Mouse (Mus musculus) MEL (cell line): ENCODE results near the gene Ms4a3. TPM values are rescaled to one million over a fixed set of nuclear protein-coding genes. Genes with fewer than 3 reads are reported as not detected.
A peak's percentile ranks its signal among the peaks of the same experiment; 100 is the strongest.

Source experiments
- DNase-seq: peaks from one replicate; pipeline ENCODE4 v3.0.0; 2011; ENCODE audit warnings: low read depth, low spot score
- H3K27ac ChIP-seq: 2 replicates; pipeline ENCODE4 v1.5.1; 2012; ENCODE audit warnings: low read depth, mild to moderate bottlenecking, control low read depth, low read length, moderate library complexity; ENCODE audit not compliant: control insufficient read depth
- H3K27me3 ChIP-seq, 2 experiments: fragments of 150-350 bp in 1 of 2; sonication (generic) in 1 of 2; 2 replicates each; pipeline ENCODE4 v1.6.1; 2012; ENCODE audit warnings: low read length in 2 of 2, mild to moderate bottlenecking in 2 of 2, improper control_type of control experiment in 1 of 2, moderate library complexity in 1 of 2; ENCODE audit not compliant: insufficient read depth in 2 of 2, control insufficient read depth in 1 of 2
- H3K36me3 ChIP-seq, 2 experiments: 2 replicates each; pipeline ENCODE4 v1.6.1; 2012 to 2014; ENCODE audit warnings: low read length in 2 of 2, improper control_type of control experiment in 1 of 2, inconsistent platforms in 1 of 2, mild to moderate bottlenecking in 1 of 2; ENCODE audit not compliant: insufficient read depth in 2 of 2, control insufficient read depth in 1 of 2
- H3K4me1 ChIP-seq, 2 experiments: fragments of 150-350 bp in 1 of 2; sonication (generic) in 1 of 2; 2 replicates each; pipeline ENCODE4 v1.6.1; 2012; ENCODE audit warnings: low read length in 2 of 2, improper control_type of control experiment in 1 of 2, mild to moderate bottlenecking in 1 of 2; ENCODE audit not compliant: insufficient read depth in 2 of 2, control insufficient read depth in 1 of 2
- H3K4me3 ChIP-seq, 2 experiments: fragments of 150-350 bp in 1 of 2; sonication (generic) in 1 of 2; 2 replicates each; pipeline ENCODE4 v1.5.1; 2012; ENCODE audit warnings: low read depth in 2 of 2, low read length in 2 of 2, mild to moderate bottlenecking in 2 of 2, moderate library complexity in 2 of 2, control low read depth in 1 of 2, improper control_type of control experiment in 1 of 2; ENCODE audit not compliant: control insufficient read depth in 1 of 2, insufficient read depth in 1 of 2
- H3K79me2 ChIP-seq: 2 replicates; pipeline ENCODE4 v1.6.1; 2012; ENCODE audit warnings: mild to moderate bottlenecking, low read length, moderate library complexity; ENCODE audit not compliant: control insufficient read depth, poor library complexity, insufficient read depth
- H3K9ac ChIP-seq: 2 replicates; pipeline ENCODE4 v1.6.1; 2012; ENCODE audit warnings: low read depth, mild to moderate bottlenecking, control low read depth, low read length, moderate library complexity; ENCODE audit not compliant: control insufficient read depth, poor library complexity, severe bottlenecking
- H3K9me3 ChIP-seq: fragments of 150-350 bp; sonication (generic); replicated peaks from 2 replicates; pipeline ENCODE4 v1.6.1; 2012; ENCODE audit warnings: mild to moderate bottlenecking, low read length, improper control_type of control experiment, moderate library complexity; ENCODE audit not compliant: insufficient read depth
- BHLHE40 ChIP-seq: IDR thresholded peaks from 2 replicates; pipeline ENCODE4 v1.6.1; 2012; ENCODE audit warnings: low read depth, mild to moderate bottlenecking, inconsistent platforms, low read length, improper control_type of control experiment, borderline replicate concordance
- CHD1 ChIP-seq: IDR thresholded peaks from 2 replicates; pipeline ENCODE4 v1.6.1; 2012; ENCODE audit warnings: low read depth, mild to moderate bottlenecking, inconsistent platforms, low read length, improper control_type of control experiment
- CTCF ChIP-seq, 3 experiments: IDR thresholded peaks in 2 of 3; conservative IDR thresholded peaks in 1 of 3; 2 replicates each; pipeline ENCODE4 v1.5.1; 2011 to 2012; ENCODE audit warnings: low read length in 3 of 3, low read depth in 2 of 3, mild to moderate bottlenecking in 2 of 3, improper control_type of control experiment in 1 of 3, inconsistent platforms in 1 of 3, mixed read lengths in 1 of 3, moderate library complexity in 1 of 3; ENCODE audit not compliant: control insufficient read depth in 1 of 3, insufficient read depth in 1 of 3, poor library complexity in 1 of 3, severe bottlenecking in 1 of 3
- ELF1 ChIP-seq: IDR thresholded peaks from 2 replicates; pipeline ENCODE4 v1.6.1; 2014; ENCODE audit warnings: low read depth, mild to moderate bottlenecking, inconsistent platforms, low read length, improper control_type of control experiment, moderate library complexity
- ETS1 ChIP-seq: IDR thresholded peaks from 2 replicates; pipeline ENCODE4 v1.6.1; 2012; ENCODE audit warnings: low read depth, mild to moderate bottlenecking, inconsistent platforms, low read length, improper control_type of control experiment, moderate library complexity
- GATA1 ChIP-seq: IDR thresholded peaks from 2 replicates; pipeline ENCODE4 v1.6.1; 2011; ENCODE audit warnings: low read depth, low read length, improper control_type of control experiment
- HCFC1 ChIP-seq: IDR thresholded peaks from 2 replicates; pipeline ENCODE4 v1.6.1; 2012; ENCODE audit warnings: low read depth, mild to moderate bottlenecking, inconsistent platforms, low read length, improper control_type of control experiment, moderate library complexity
- MYC ChIP-seq: IDR thresholded peaks from 2 replicates; pipeline ENCODE4 v1.6.1; 2011; ENCODE audit warnings: low read depth, mild to moderate bottlenecking, low read length, improper control_type of control experiment, moderate library complexity
- NRF1 ChIP-seq: IDR thresholded peaks from 2 replicates; pipeline ENCODE4 v1.6.1; 2014; ENCODE audit warnings: low read depth, mild to moderate bottlenecking, inconsistent platforms, low read length, improper control_type of control experiment, moderate library complexity; ENCODE audit not compliant: poor library complexity, insufficient read depth, severe bottlenecking
- POLR2AphosphoS5 ChIP-seq: IDR thresholded peaks from 2 replicates; pipeline ENCODE4 v1.6.1; 2012; ENCODE audit warnings: low read depth, borderline replicate concordance, mild to moderate bottlenecking, inconsistent platforms, low read length, moderate library complexity, mixed read lengths
- RAD21 ChIP-seq: IDR thresholded peaks from 2 replicates; pipeline ENCODE4 v1.6.1; 2011; ENCODE audit warnings: mild to moderate bottlenecking, low read depth, low read length, improper control_type of control experiment
- RCOR1 ChIP-seq: IDR thresholded peaks from 2 replicates; pipeline ENCODE4 v1.6.1; 2012; ENCODE audit warnings: low read depth, mild to moderate bottlenecking, inconsistent platforms, low read length, improper control_type of control experiment
- SMC3 ChIP-seq: IDR thresholded peaks from 2 replicates; pipeline ENCODE4 v1.6.1; 2011; ENCODE audit warnings: low read depth, low read length, improper control_type of control experiment
- UBTF ChIP-seq: IDR thresholded peaks from 2 replicates; pipeline ENCODE4 v1.6.1; 2012; ENCODE audit warnings: low read depth, mild to moderate bottlenecking, inconsistent platforms, low read length, improper control_type of control experiment, moderate library complexity, borderline replicate concordance; ENCODE audit not compliant: insufficient read depth
- USF2 ChIP-seq, 2 experiments: IDR thresholded peaks; 2 replicates each; pipeline ENCODE4 v1.6.1; 2011 to 2012; ENCODE audit warnings: improper control_type of control experiment in 2 of 2, low read length in 2 of 2, borderline replicate concordance in 1 of 2, inconsistent platforms in 1 of 2, low read depth in 1 of 2, mild to moderate bottlenecking in 1 of 2; ENCODE audit not compliant: insufficient read depth in 1 of 2
- polyA plus RNA-seq, 2 experiments: library from polyadenylated mRNA; stranded (reverse) in 1 of 2; unstranded in 1 of 2; fragments of >175 nt in 1 of 2; fragments of >200 nt in 1 of 2; gene quantifications; 2 replicates each; pipeline versions ENCODE4 v1.2.1 to v1.2.4; 2012; ENCODE audit warnings: low replicate concordance in 2 of 2, low read depth in 1 of 2; ENCODE audit not compliant: insufficient read length in 2 of 2, insufficient read depth in 1 of 2, missing spikeins in 1 of 2
- total RNA-seq: library from RNA; depleted of rRNA; stranded (reverse); fragments of 300-350 nt; gene quantifications from 2 replicates; pipeline ENCODE4 v1.2.3, GENCODE M21; 2012

The Ms4a3 gene
- total and polyA plus RNA-seq, 3 experiments: 1.0 TPM; not detected in 1

- TF ChIP-seq BHLHE40 (no peak), NRF1 (no peak), SMC3 (no peak), UBTF (no peak), POLR2AphosphoS5 (no peak), CHD1 (no peak), HCFC1 (no peak), MYC (no peak)
- TF ChIP-seq, all 39 proteins: peak for 0
- H3K9me3 ChIP-seq: no peaks in the 10 kb centered on the region
These were observed 36.0 kb downstream of the Ms4a3 start, which contains the start of gene Ms4a6d for GRCm38 (mm10) chr19:11604603-11605002. Gene Ms4a6d, minus strand, starts transcription at chr19:11604849.

DNA sequence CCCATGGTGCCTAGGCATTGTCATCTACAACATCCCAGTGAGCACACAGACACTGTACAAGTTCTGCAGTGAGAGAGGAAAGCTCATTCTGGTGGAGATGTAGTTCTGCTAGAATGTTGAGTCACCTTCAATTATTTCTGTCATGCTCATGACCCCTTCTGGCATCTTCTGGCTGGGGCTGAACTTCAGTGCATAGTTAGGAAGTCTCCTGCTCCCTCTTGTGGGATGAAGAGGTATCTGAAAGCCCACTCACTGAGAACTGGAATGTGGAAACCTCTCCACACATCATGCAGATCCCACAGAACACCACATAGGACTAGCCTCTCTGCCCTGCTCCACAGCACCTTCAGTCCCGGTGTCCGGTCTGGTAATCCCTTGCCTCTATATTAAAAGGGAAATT lies 38.6 kb downstream of the Ms4a3 start:
- H3K4me3 ChIP-seq: no peak overlapping the region
- H3K27me3 ChIP-seq: peaks cover 0 to 10% of the 10 kb centered on the region in 2 experiments; a peak in 3 of 4 replicates
- no peak overlapping the region for H3K27ac ChIP-seq
- TF ChIP-seq CTCF (IDR thresholded peaks at IDR 0.05 in 2 of 3, conservative IDR thresholded peaks at IDR 0.05 in 1 of 3; ENCODE audit: control insufficient read depth in 1 of 3, insufficient read depth in 1 of 3, low read depth in 2 of 3, low read length in 3 of 3, poor library complexity in 1 of 3, severe bottlenecking in 1 of 3) (peak; percentile 24 to 57 (median 24); a peak in 4 of 6 replicates), SMC3 (peak; percentile 55), ELF1 (no peak), ETS1 (no peak), USF2 (IDR thresholded peaks at IDR 0.05; ENCODE audit: borderline replicate concordance in 1 of 2, insufficient read depth in 1 of 2, low read depth in 1 of 2, low read length in 2 of 2) (no peak), RCOR1 (no peak), RAD21 (peak; percentile 46), GATA1 (no peak), MYC (no peak)
- H3K9me3 ChIP-seq: no peaks in the 10 kb centered on the region
- DNase-seq: peak; percentile 41
- no peak overlapping the region for H3K9ac ChIP-seq
- H3K79me2 ChIP-seq: no peaks in the 10 kb centered on the region
- H3K36me3 ChIP-seq: no peaks in the 10 kb centered on the region
- no peaks in the 10 kb centered on the region; a peak in 1 of 4 replicates for H3K4me1 ChIP-seq

More at GRCm38 (mm10) chr19:11604603-11605002, 36.0 kb downstream of the Ms4a3 start, which contains the start of gene Ms4a6d:
- DNase-seq: no peak
- H3K27ac ChIP-seq: no peak within 1 kb of the TSS
- H3K27me3 ChIP-seq: peaks cover 0 to 10% of the 10 kb centered on the region in 2 experiments; a peak in 3 of 4 replicates
- no peaks in the 10 kb centered on the region for H3K79me2 ChIP-seq
- H3K9ac ChIP-seq: no peak within 1 kb of the TSS
- H3K4me1 ChIP-seq: no peaks in the 10 kb centered on the region; a peak in 1 of 4 replicates
- H3K36me3 ChIP-seq: no peaks in the 10 kb centered on the region
- H3K4me3 ChIP-seq: no peak within 1 kb of the TSS
